Comparison of ENCODE assay signal across 8 mouse cellular contexts in the genomic region with DNA sequence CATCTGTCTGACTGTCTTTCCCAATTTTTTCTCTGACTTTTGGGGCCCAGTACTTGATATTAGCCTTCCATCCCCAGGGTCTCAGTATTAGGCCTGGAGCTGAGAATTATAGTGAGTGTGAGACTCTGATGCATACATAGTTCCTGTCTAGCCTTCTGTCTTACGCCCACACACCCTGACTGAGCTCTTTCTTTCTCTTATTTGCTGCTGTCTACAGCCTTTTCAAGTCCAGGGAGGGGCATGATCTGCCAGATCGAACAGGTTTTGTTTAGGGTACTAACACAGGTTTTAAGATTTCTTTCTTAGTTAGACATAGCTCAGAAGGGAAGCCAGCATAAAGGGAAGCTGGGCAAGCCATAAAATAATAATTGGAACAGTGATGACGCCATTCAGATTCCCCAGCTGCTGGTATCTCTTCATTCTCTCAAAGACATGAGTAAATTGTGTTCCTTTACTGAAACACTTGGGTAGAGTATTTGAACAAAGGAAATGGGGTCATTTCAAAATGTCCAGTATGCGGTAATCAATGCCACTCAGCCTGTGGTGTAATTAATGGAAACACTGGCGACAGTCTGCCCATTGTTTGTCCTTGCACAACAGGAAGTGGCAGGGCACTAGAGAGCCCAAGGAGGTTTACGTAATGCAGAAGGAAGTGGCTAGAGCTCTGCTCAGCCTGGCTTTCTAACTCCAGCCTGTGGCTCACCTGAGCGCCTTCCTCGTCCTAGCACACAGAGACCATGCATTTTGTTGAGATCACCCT.
DNase-seq lines count a peak whose midpoint lies in the region; ATAC-seq and TF ChIP-seq lines count a peak whose summit lies in the region.

No protein-coding gene starts in this region.

- no peaks in the 10 kb centered on the region for H3K27me3 ChIP-seq in lung, embryonic 14.5 days (ENCODE audit: insufficient read depth, low read length)

- no peaks in the 10 kb centered on the region for H3K4me1 ChIP-seq in lung, embryonic 14.5 days (ENCODE audit: insufficient read depth)

- intact Hi-C loops in heart, postnatal 25 days (cut with DNase I): no loop called here

- peak; percentile 77; the same call in 1 of the 2 replicates for ATAC-seq in lung, embryonic 14.5 days (ENCODE audit: insufficient read depth)

- H3K27ac ChIP-seq in lung, embryonic 14.5 days (ENCODE audit: low read depth): peak overlapping the region; percentile 10; the same call in 1 of the 2 replicates
- no peak overlapping the region; the same call in 1 of the 2 replicates for H3K27ac ChIP-seq in layer of hippocampus, adult 2 months

- H3K9me3 ChIP-seq in lung, embryonic 14.5 days (ENCODE audit: low read depth, low read length): no peaks in the 10 kb centered on the region

- no peak overlapping the region for H3K9ac ChIP-seq in lung, embryonic 14.5 days

- H3K4me2 ChIP-seq in lung, embryonic 14.5 days: no peak overlapping the region

- no peak for TF ChIP-seq CTCF in lung, embryonic 14.5 days (IDR thresholded peaks at IDR 0.05; ENCODE audit: low read depth)
- TF ChIP-seq CTCF in layer of hippocampus, adult 2 months (conservative IDR thresholded peaks at IDR 0.05): no peak

- no peak overlapping the region for H3K4me3 ChIP-seq in lung, embryonic 14.5 days (ENCODE audit: low read depth, low read length)
- H3K4me3 ChIP-seq in layer of hippocampus, adult 2 months: no peak overlapping the region

- DNase-seq in layer of hippocampus, adult 9-11 months: peak; percentile 57
- DNase-seq in layer of hippocampus, postnatal 36 days: no peak
- DNase-seq in adrenal gland, adult 8-10 months: peak; percentile 65
- peak; percentile 11 for DNase-seq in heart, postnatal 25 days (ENCODE audit: low spot score)
- DNase-seq in lung, embryonic 14.5 days: peak; percentile 69
- peak; percentile 38 for DNase-seq in thymus, postnatal 14 days
- no peak for DNase-seq in cerebellum, postnatal 36 days
- DNase-seq in layer of hippocampus, adult 2 months (ENCODE audit: low spot score in 2 of 2): no peak

- WGBS in lung, embryonic 14.5 days: 52% methylated on average over 8 of the region's 8 CpGs

- no peaks in the 10 kb centered on the region for H3K36me3 ChIP-seq in lung, embryonic 14.5 days (ENCODE audit: insufficient read depth)

Comparison
In these comparisons a context has a peak if more than half of its experiments do, and no peak if none do; other contexts are left out.
1. DNase-seq: peak in layer of hippocampus, adult 9-11 months (single experiment), adrenal gland, adult 8-10 months (single experiment), heart, postnatal 25 days (single experiment), lung, embryonic 14.5 days (single experiment) and thymus, postnatal 14 days (single experiment); none in layer of hippocampus, postnatal 36 days (0 of 2), cerebellum, postnatal 36 days (0 of 2) and layer of hippocampus, adult 2 months (0 of 2).